Mouse (Mus musculus): ENCODE measurements at regions not wholly inside any gene's neighbourhood (a gene's known extent, or its start where the extent isn't known, plus 50 kb on each side); places are given as distances from the start of the nearest gene placed in this dataset.

DNA sequence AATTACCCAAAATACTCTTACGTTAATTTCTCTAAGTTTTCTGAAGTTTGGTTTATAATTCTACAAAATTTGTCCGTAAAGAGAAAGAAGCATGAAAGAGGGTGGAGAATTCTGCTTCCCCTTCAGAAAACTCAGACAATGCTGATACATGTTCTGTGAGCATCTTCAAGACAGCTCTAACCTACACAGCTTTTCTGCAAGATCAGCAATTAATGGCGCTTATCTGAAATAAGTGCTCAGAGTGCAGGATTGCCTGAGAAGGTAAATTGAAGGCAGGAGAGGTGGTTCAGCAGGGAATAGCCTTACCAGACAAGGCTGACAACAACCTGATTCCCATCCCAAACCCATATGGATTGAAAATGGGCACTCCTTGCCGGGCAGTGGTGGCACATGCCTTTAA, 122.5 kb upstream of the Mon1b start:
- no peaks in the 10 kb centered on the region for H3K27me3 ChIP-seq (ENCODE audit: control insufficient read depth in 1 of 2, insufficient read depth in 2 of 2, low read length in 2 of 2)
- no peaks in the 10 kb centered on the region for H3K36me3 ChIP-seq (ENCODE audit: control insufficient read depth in 1 of 2, insufficient read depth in 2 of 2, low read length in 2 of 2)
- no peaks in the 10 kb centered on the region for H3K9me3 ChIP-seq (replicated peaks; ENCODE audit: insufficient read depth, low read length)
- no peaks in the 10 kb centered on the region for H3K4me1 ChIP-seq (ENCODE audit: control insufficient read depth in 1 of 2, insufficient read depth in 2 of 2, low read length in 2 of 2)
- H3K4me3 ChIP-seq (ENCODE audit: control insufficient read depth in 1 of 2, insufficient read depth in 1 of 2, low read depth in 2 of 2, low read length in 2 of 2): no peak overlapping the region
- no peak for DNase-seq (ENCODE audit: low read depth, low spot score)
- no peak overlapping the region for H3K9ac ChIP-seq (ENCODE audit: control insufficient read depth, low read depth, low read length, poor library complexity, severe bottlenecking)
- no peak for TF ChIP-seq ELF1 (IDR thresholded peaks at IDR 0.05; ENCODE audit: low read depth, low read length)
- TF ChIP-seq MEF2A (IDR thresholded peaks at IDR 0.05; ENCODE audit: extremely low read depth, insufficient replicate concordance, low read depth, low read length, poor library complexity, severe bottlenecking): no peak
- TF ChIP-seq RCOR1 (IDR thresholded peaks at IDR 0.05; ENCODE audit: low read depth, low read length): no peak
- no peak for TF ChIP-seq TAL1 (IDR thresholded peaks at IDR 0.05; ENCODE audit: low read length)
- no peak for TF ChIP-seq NELFE (IDR thresholded peaks at IDR 0.05; ENCODE audit: low read depth, low read length)
- TF ChIP-seq SIN3A (IDR thresholded peaks at IDR 0.05; ENCODE audit: low read length): no peak
- TF ChIP-seq SMC3 (IDR thresholded peaks at IDR 0.05; ENCODE audit: low read depth, low read length): no peak
- TF ChIP-seq RAD21 (IDR thresholded peaks at IDR 0.05; ENCODE audit: low read depth, low read length): no peak
- no peak for TF ChIP-seq UBTF (IDR thresholded peaks at IDR 0.05; ENCODE audit: borderline replicate concordance, insufficient read depth, low read depth, low read length)
- TF ChIP-seq USF2 (IDR thresholded peaks at IDR 0.05; ENCODE audit: borderline replicate concordance in 1 of 2, insufficient read depth in 1 of 2, low read depth in 1 of 2, low read length in 2 of 2): no peak
- no peak for TF ChIP-seq ZKSCAN1 (IDR thresholded peaks at IDR 0.05; ENCODE audit: low read depth, low read length)
- TF ChIP-seq BHLHE40 (IDR thresholded peaks at IDR 0.05; ENCODE audit: borderline replicate concordance, low read depth, low read length): no peak
- TF ChIP-seq NRF1 (IDR thresholded peaks at IDR 0.05; ENCODE audit: insufficient read depth, low read depth, low read length, poor library complexity, severe bottlenecking): no peak
- TF ChIP-seq ETS1 (IDR thresholded peaks at IDR 0.05; ENCODE audit: low read depth, low read length): no peak
- TF ChIP-seq MAFK (IDR thresholded peaks at IDR 0.05; ENCODE audit: borderline replicate concordance, low read depth, low read length): no peak; the same call in 1 of the 2 replicates
- no peaks in the 10 kb centered on the region for H3K79me2 ChIP-seq (ENCODE audit: control insufficient read depth, insufficient read depth, low read length, poor library complexity)
- H3K27ac ChIP-seq (ENCODE audit: control insufficient read depth, low read depth, low read length): no peak overlapping the region

DNA sequence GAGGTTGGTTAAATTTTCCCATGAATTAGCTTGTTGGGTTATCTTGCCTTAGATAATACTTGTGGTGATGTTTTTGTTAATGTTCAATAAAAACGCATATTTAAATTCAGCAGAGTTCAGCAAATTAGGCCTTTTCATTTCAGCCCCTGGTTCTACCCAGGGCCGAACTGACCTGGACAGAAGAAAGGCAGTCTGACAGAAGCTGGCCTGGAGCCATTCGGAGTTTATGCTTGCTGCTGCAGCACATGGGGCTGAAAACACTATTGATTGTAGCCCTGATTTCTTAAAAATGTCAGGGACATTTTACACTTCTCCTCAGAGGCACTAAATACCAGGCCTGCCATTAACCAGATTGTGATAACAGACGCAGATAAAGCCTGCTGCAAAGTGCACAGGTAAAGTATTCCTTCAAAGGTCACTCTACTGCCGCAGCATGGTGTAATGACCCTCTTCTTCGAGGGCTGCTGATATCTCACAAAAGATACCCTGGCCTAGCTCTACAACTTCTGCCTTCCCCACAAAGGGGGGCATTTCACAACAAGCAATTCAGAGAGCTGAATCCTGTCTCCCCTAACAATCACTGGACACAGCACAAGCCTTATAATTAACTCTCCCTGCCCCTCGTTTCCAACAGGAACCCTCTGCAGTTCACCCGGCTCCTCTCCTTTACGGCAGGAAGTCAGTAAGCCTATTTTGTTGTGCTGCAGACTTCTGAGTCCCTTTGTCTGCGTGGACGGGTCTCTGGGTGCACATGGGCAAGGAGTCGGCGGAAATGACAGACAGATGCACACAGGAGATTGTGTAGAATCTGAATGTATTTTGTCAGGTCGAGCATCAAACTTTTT, 121.3 kb upstream of the Mon1b start:
- TF ChIP-seq MYB (IDR thresholded peaks at IDR 0.05; ENCODE audit: low read depth, low read length) (no peak), USF1 (IDR thresholded peaks at IDR 0.05; ENCODE audit: low read depth, low read length) (no peak), POLR2AphosphoS2 (IDR thresholded peaks at IDR 0.05; ENCODE audit: low read length) (no peak), SIN3A (IDR thresholded peaks at IDR 0.05; ENCODE audit: low read length) (no peak), EP300 (IDR thresholded peaks at IDR 0.05; ENCODE audit: low read depth in 1 of 2, low read length in 2 of 2) (no peak), ELF1 (IDR thresholded peaks at IDR 0.05; ENCODE audit: low read depth, low read length) (no peak), TCF12 (IDR thresholded peaks at IDR 0.05; ENCODE audit: low read depth, low read length) (no peak), MXI1 (IDR thresholded peaks at IDR 0.05; ENCODE audit: low read depth, low read length) (no peak), RCOR1 (IDR thresholded peaks at IDR 0.05; ENCODE audit: low read depth, low read length) (no peak), POLR2A (IDR thresholded peaks at IDR 0.05; ENCODE audit: control insufficient read depth in 1 of 2, insufficient read depth in 1 of 2, low read depth in 1 of 2, low read length in 2 of 2, poor library complexity in 1 of 2) (no peak), ZC3H11A (IDR thresholded peaks at IDR 0.05; ENCODE audit: low read depth, low read length) (no peak), USF2 (IDR thresholded peaks at IDR 0.05; ENCODE audit: borderline replicate concordance in 1 of 2, insufficient read depth in 1 of 2, low read depth in 1 of 2, low read length in 2 of 2) (no peak), ETS1 (IDR thresholded peaks at IDR 0.05; ENCODE audit: low read depth, low read length) (no peak), CHD2 (IDR thresholded peaks at IDR 0.05; ENCODE audit: low read length) (no peak), ZNF384 (IDR thresholded peaks at IDR 0.05; ENCODE audit: low read depth, low read length) (no peak), MAX (IDR thresholded peaks at IDR 0.05; ENCODE audit: low read length) (no peak)
- Histone ChIP-seq H3K36me3 (ENCODE audit: control insufficient read depth in 1 of 2, insufficient read depth in 2 of 2, low read length in 2 of 2) (no peaks in the 10 kb centered on the region), H3K9ac (ENCODE audit: control insufficient read depth, low read depth, low read length, poor library complexity, severe bottlenecking) (no peak overlapping the region), H3K27ac (ENCODE audit: control insufficient read depth, low read depth, low read length) (no peak overlapping the region), H3K27me3 (ENCODE audit: control insufficient read depth in 1 of 2, insufficient read depth in 2 of 2, low read length in 2 of 2) (no peaks in the 10 kb centered on the region), H3K4me3 (ENCODE audit: control insufficient read depth in 1 of 2, insufficient read depth in 1 of 2, low read depth in 2 of 2, low read length in 2 of 2) (no peak overlapping the region), H3K4me1 (ENCODE audit: control insufficient read depth in 1 of 2, insufficient read depth in 2 of 2, low read length in 2 of 2) (no peaks in the 10 kb centered on the region), H3K79me2 (ENCODE audit: control insufficient read depth, insufficient read depth, low read length, poor library complexity) (no peaks in the 10 kb centered on the region), H3K9me3 (replicated peaks; ENCODE audit: insufficient read depth, low read length) (no peaks in the 10 kb centered on the region)
- DNase-seq (ENCODE audit: low read depth, low spot score): no peak
